Mouse (Mus musculus): ENCODE measurements at regions not wholly inside any gene's neighbourhood (a gene's known extent, or its start where the extent isn't known, plus 50 kb on each side); places are given as distances from the start of the nearest gene placed in this dataset.

DNA sequence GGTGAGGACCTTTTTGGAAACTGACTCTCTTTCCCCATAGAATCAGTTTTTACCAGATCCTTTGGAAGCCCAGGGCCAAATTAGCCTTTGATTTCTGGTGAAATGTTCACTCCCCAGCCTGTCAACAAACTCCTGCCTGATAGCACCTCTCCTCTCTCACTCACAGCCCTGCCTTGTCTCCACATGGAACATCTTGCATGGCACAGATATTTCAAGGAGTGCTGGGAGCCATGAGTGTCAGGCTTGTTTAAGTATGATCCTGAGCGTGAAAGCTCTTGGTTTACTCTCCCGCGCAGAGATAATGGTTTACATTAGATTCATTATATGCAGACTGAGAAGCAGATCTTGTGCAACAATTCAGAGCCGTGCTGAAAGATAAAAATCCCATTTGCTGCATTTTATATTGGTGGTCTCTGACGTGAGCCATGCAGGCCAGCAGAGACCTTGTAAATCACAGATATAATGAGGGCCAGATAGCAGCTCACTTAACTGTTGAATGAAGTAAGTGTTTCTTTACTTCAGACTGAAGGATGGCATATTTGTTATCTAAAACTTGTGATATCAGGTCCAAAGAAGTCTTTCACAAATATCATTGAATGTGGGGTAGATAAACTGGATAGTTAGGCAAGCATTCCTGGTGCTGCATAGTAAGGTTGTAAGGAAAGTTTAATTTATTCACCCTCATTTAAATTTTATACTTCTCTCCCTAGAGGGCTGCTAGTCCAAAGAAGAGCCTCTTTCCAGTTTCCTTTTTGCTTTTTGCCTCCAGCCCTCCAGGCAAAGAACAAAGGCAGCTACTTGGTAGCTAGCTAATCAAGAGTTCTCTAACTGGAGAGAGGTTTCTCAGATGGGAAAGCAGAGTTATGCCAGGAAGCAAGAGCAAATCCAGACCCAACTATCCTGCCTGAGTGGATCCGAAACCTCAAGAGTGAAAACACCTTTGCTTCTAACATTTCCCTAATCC lies 81.8 kb downstream of the Tbx18 start:
- DNase-seq (ENCODE audit: low spot score) = peak; percentile 19

DNA sequence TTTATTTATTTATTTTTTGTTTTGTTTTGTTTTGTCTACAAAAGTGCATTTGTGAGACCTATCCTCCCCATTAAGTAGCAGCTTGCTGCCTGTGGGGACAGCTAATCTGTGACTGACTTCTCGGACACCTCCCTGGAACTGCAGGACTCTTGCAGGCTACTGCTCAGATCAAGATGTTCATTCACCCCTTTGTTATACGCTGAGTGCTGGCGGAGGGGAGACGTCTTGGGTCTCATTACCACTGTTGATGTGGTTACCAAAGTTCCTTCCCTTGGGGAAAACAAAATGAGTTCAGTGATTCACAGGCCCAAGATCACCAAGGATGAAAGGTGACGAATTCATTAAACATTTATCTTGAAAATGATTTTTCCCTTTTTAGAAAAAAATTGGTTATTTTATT lies 82.7 kb downstream of the Tbx18 start:
- DNase-seq (ENCODE audit: low spot score) = no peak

DNA sequence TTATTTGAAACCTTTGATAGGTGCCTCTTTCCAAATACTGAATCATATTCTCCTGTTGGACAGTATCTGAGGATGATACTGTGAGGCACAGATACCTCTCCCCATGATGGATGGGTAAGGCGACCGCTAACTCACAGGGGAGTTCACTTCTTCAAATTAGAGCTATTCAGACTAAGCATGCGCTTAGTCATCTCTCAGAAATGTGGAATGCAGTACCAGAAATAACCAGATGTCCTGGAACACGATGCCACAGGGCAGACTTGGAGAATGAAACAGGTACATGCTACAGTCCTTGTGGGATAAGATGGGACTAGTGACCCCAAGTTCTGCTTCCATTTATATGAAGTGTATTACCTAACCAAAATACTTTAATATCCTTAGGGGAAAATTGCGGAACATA lies 86.0 kb downstream of the Tbx18 start:
- no peak for DNase-seq (ENCODE audit: low spot score)

DNA sequence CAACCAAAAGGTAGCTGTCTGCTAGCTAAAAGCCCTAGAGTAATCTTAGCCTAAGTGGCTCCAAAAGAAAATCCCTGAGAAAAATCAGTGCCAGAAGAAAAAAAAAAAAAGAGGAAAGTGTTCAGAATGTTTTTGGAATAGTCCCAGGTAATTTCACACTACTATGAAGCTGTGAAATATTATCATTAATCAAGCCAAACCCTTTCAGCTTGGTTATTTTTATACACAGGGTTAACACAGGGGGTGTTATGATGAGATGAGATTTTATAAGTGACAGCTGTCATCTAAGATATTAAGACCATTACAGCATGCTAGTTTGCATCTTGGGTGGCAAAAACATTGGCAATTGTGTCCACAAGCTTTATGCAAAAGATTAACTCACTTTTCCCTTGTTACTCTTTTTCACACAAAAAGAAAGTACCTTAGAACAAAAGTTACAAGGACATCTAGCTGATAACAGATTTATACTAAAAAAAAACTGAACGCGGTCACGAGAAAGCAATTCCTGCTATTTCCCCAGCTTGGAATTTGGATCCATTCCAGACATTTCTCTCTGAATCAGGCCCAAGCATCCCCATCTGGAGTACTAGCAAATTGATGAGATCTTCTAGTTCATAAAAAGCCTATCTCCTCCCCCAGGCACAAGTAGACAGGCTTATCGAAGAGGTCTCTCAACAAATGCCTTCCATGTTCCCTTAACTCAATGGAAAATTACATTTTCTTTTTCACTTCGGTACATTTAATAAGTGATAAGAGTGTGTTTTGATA lies 97.0 kb downstream of the Tbx18 start:
- no peak for DNase-seq (ENCODE audit: low spot score)

DNA sequence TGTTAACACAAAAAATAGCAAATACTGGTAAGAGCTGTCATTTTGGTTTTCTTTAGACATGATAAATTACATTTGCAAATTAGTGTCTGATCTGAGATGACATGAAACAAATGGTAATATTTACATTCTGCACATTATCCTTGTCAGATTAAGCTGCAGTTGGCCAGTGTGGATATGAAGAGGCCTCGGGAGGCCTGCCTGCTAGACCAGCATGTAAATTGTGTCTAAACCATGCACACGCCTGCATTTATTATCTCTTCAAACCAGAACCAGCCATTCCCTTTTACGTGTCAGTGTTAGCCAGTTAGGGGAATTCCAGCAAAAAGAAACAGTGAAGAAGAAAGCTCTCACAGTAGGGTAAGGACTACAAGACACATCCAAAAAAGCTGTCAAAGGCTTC lies 104.6 kb downstream of the Tbx18 start:
- no peak for DNase-seq (ENCODE audit: low spot score)

DNA sequence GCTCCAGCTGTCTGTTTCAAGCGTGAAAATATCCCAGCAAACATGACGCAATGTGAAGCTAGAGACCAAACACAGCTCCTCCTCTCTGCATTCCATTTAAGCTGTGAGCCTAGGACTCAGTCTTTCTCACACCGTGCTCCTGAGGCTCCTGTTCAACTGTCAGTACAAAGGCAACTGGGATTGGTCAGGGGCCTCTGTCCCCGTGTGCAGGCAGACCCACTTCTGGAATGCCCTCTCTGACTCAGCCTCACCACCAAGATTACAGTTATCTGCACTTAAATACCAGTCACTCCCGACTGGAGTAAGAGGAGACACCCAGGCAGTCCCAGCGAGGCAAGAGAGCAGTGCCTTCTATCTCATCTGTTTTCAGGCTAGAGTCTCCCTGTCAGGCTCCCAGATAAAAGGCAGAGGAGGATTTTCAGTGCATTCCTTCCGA lies 112.8 kb downstream of the Tbx18 start:
- DNase-seq (ENCODE audit: low spot score) = peak; percentile 13

DNA sequence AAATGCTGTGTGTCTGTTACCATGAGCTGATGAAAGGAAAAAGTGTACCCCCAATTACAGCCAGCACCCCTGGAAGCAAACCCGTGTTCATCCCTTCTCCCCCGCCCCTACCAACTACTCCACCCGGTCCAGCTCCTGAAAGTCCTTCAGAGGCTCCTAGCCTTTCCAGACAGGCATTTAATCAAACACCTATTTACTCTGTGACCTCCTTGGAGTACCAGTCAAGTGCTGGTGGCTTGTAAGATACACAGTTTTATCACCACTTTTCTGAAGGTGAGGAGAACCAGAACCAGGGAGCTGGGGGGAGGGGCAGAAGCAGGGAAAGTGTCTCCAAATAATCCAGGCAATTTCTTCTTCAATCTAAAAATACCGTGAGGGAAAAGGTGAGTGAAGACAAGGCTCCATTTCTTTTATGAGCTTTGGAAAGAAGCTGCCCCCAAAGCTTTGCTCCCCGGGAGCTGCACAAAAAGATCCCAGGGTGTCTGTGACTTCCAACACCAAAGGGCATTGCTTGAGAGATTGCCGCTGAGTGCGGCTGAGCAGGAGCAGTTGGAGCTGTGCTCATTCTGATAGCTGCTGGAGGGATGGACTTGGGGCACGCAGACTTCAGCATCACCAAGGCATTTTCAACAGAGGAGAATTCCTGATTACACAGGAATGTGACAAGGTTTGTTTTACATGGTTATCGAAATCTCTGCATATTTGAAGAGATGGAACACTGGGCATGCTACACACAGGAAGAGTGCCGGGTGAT lies 123.0 kb downstream of the Tbx18 start:
- no peak for DNase-seq (ENCODE audit: low spot score)

DNA sequence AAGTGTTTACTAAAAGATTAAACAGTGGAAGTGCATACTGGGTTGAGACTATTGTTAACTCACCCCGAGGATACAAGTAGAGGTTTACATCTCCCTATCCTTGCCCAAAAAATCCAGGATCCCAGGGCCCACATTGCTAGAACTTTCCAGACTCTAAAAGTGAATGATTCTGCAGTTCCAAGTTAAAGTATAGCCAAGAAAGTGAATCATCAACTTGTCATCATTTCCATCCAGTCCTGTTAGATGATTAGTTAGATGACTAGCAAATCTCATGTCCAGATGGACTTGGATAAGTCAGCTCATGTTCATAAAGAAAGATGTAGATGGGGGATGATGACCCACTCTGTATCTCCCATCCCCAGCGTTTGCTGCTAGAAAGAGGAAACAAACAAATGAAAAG lies 155.5 kb downstream of the Tbx18 start:
- DNase-seq (ENCODE audit: low spot score) = no peak

DNA sequence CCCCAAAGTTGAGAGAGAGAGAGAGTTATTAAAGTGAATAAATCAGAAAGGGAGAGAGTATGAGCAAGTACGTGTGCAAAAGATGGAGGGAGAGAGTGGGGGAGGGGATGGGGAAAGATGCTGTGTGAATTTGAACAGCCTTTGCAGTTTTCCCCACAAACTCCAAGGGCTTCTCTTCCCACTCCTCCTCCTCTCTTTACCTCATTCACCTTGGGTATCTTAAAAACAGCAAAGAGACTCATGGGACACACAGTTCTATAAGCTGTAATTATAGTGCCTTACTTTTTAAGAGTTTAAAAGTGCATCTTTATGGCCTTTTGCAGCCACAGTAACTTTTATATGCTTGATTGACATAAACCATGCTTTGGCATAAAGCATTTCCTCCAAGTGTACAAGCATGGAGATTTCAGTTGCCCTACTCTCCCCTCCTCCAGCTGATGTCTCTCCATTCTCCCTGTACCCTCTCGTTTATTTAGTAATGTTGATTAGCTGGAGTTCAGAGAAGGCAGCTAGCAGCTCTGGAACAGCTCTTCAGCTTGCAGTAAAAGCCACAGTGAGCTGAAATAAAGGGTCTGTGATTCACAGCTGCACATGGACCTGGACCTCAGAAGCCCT lies 156.7 kb downstream of the Tbx18 start:
- DNase-seq (ENCODE audit: low spot score) = no peak

DNA sequence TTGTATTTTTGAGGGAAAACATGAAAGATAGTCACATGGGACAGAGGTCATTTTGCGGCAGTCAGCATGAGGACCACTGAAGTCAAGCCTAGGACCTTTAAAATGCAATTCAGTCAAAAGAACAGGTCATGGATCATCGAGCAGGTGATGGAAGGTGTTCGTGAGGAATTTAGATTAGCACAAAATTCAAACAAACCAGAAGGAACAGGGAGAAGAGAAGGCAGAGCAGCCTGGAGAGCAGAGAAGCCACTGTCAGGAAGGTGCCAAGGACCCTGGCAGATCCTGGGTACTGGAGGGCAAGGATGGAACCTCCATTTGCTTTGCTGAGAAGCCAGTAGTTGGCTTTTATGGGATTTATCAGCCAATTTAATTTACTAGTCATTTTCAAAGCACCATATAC lies 167.8 kb downstream of the Tbx18 start:
- DNase-seq (ENCODE audit: low spot score) = peak; percentile 37

DNA sequence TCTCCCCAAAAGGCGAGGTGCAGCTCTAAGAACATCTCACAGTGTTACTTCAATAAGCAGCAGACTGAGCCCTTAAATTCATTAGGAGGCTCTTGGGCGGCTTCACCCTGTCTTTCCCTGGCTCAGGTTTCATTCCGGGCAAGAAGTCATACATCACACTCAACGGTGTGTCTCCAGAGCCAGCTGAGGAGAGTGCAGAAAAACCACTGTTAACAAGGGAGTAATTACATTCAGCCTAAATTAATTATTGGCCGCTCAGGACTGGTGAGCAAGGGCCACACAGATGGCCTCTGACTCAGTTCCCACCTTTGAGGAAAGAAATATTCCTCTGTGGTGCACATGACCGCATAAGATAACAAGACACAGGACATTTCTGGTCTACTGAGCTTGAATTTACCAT lies 168.3 kb downstream of the Tbx18 start:
- DNase-seq (ENCODE audit: low spot score) = peak; percentile 52

DNA sequence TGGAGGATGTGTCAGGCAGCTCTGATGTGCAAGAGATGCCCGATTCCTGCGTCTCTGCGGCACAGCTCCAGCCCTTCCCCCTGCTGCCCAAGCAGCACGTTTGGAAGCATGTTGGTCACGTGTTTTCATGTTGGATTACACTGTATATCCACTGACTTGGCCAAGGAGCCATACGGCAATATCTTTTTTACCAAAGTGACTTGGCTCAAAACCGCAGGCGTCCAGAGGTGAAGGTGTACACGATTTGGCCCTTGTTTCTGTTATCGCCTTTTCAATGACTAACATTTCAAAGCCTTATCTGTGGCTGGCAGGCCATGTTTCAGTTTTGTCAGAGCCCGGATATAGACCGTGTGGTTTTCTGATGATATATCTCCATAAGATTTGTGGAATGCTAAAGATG lies 173.2 kb downstream of the Tbx18 start:
- DNase-seq (ENCODE audit: low spot score) = peak; percentile 22

DNA sequence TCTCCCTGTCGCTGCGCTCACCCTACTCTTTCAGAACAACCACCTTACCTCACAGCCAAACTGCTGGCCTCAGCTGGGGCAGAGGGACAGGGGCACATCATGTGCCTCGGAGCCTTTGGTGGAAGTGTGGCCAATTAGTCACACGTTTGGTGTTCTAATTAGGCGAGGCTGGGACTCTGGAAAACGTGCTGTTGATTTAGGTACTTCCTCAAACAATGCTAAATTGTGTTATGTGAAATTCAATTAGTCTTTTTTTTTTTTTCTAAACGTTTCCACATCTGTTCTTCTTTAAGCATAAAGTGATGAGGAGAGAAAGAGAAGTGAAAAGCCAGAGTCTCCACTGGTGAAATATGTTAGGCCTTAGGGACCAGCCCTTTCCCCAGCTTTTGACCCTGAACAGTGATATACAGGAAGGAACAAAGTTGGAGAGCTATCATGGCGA lies 174.1 kb downstream of the Tbx18 start:
- peak; percentile 72 for DNase-seq (ENCODE audit: low spot score)

DNA sequence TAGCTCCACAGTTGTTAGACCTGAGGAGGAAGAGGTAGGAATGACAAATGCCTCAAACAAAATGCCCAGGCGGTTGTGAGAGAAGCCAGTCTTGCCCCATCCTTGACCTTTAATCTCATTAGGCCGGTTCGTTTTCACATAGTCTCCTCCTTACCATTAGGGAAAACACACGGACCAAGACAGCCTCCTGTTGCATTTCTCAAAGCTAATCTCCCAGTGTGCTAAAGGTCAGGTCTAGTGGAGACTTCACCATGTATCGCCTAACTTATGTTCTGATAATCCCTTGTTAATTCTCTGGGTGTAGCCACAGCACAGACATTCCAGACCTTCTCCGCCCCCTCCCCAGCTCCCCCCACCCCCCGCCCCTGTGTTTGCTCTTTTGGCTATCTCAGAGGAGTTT lies 174.5 kb downstream of the Tbx18 start:
- DNase-seq (ENCODE audit: low spot score) = peak; percentile 53

DNA sequence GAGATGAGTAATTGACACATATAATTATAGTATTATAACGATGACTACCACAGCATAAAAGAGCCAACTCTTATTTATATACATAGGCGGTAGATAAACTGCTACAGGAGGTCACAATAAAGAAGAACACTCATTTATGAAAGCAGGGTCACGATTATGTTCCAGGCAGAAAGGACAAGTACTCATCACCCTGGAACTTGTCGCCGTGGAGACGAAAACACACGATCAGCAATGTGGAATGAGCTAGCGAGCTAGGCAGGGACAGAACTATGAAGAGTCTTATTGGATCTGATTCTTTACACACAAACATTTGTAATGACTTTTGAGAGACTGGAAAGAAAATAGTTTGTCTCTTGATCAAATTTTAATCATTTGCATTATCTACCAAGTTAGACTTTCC lies 197.9 kb downstream of the Tbx18 start:
- peak; percentile 54 for DNase-seq (ENCODE audit: low spot score)

DNA sequence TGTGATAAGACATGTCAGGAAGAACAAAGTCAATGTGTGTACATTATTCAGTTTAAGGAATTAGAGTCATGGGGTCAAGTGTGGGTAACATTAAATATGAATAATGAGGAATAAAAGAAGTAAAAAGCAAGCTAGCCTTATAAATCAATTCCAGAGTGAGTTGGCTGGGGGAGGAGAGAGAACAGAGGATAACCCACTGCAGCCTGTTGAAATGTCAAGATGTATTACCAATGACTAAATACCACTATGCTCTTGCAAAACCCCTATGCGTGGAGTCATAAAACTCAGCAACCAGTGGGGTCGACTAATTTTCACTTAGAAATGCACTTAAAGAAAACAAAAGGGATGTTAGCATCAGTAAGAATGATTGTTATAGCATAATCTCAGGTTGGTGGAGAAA lies 201.2 kb downstream of the Tbx18 start:
- no peak for DNase-seq (ENCODE audit: low spot score)

DNA sequence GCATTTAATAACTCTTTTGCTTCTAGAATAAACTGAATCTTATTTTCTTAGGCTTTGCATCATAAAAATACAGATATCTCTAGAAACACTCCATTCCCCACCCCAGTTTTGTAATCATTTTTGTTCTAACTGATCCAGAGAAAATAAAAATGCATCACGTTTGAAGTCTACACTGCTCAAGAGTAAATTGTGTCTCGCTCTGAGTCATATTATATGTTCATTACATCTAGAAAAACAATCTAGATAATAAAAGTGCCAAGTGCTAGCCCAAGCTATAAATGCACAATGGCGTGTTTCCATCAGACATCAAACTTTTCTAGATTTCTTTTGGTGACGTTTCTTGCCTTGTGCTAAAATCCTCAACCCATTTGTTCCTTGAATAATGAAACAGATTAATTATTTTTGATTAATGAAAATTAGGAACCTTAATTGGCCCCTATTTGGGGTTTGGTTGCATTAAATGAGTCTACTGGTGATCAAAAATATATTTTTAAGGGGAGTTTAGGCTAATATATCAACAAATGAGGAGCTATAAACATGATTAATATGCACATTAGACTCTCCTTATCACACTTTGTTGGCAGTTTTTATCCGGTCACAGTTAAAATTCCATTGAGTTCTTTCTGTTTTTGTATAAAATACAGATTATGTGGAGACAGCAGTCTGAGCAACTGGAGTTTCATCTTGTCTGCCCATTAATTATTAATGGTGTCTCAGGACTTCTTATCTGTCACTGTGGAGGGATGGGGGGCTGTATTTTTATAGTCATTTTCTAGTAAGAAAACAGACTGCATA lies 206.0 kb downstream of the Tbx18 start:
- no peak for DNase-seq (ENCODE audit: low spot score)

DNA sequence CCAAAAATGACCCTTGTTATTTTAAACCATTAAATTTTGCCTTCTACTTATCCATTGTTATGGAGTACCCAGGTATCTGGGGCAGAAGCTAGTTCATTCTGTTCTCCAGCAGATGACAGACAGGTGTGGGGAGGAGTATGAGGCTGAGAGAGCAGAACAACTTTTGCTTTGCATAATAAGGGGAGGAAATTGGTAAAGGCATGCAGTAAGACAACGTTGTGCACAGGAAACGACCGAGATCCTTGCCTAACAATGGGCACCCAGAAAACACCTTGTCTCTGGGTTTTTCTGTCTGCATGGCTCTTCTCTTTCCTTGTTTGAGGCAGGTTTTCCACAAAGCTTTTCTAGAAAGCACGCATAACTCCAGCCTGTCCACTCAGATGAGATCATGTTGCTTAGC lies 220.4 kb downstream of the Tbx18 start:
- DNase-seq (ENCODE audit: low spot score) = no peak

DNA sequence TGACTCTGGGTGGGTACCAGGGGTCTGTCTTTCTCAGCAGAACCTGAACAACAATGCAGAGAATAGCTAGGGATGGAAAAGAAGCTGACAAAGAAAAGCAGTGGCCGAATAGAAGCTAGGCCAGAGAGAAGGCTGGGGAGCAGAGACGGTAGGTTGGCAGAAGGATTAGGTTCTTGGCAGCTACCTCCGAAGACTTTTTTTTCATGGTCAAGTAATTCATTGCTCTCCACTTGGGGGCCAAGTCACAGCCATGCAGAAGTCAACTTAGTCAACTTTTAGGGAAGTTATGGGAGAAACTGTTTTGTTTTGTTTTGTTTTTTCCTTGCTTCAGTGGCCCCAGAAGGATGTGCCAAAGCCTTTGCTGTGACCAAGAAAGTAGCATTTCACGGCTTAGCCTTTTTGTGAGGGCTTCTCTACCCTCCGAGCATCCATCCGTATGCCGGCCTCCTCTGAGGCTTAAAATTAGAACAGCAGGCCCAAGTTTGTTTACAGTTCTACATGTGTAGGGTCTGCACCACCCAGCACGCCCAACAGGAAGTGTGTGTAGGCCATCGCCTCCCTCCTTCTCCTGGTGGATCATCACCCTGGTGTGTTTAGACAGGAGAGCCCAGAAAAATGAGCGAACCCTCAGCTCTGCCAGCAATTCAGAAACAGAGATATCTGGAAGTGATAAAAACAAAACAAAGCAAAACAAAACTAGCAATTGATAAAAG lies 226.2 kb downstream of the Tbx18 start:
- no peak for DNase-seq (ENCODE audit: low spot score)

DNA sequence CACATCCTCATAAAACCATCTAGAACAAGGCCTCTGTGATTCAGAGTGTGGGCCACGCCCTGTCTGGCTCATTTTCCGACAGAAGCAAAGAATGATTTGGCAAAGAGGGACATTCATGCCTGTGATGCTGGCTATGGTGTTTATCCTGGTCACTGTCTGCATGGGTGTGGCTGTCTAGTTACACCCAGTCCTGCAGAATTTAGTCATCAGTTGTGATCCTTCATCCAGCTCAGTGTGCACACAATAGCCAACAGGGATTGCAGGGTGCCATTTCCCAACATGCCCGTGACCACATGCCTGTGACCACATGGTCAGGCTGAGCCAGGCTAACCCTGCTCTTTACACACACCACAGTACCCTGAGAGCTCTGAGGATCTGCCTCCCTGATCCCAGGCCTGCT lies 208.8 kb upstream of the Cep162 start:
- DNase-seq (ENCODE audit: low spot score) = no peak

All from embryo, embryonic 10.5 days (tissue).